Comparison of ENCODE assay signal across 8 mouse cellular contexts in the genomic region with DNA sequence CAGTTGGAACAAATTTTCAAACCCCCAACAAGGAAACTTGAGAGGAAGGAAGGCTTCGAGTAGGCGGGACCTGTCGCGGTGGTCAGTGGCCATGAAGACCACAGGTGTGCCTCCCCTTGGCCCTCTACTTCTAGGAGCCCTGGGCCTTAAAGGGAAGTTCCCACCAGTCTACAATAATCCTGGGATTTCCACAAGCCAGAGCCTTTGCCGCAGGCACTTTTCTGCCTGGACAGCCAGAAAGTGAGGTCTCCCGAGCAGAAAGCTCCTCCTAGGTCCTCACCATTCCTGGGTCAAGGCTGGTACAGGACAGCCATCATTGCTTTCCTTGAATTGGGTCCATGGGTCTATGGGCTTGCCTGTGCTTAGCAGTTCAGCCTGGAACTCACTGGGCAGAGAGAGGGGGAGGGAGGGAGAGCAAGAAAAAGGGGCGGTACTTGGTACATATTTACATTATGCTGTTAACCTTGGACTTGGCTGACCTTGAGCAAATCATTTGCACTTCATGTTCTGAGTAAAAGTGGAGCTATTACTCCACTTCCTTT. TPM values are rescaled to one million over a fixed set of nuclear protein-coding genes. Genes with fewer than 3 reads are reported as not detected.
A peak's percentile ranks its signal among the peaks of the same experiment; 100 is the strongest.
DNase-seq lines count a peak whose midpoint lies in the region; ATAC-seq and TF ChIP-seq lines count a peak whose summit lies in the region.

No protein-coding gene starts in this region.

- peak overlapping the region; percentile 93 for H3K27ac ChIP-seq in MEL (ENCODE audit: control insufficient read depth, low read depth, low read length)
- H3K27ac ChIP-seq in hindbrain, embryonic 10.5 days = peak overlapping the region; percentile 92
- peak overlapping the region; percentile 92 for H3K27ac ChIP-seq in limb, embryonic 12.5 days
- H3K27ac ChIP-seq in midbrain, embryonic 16.5 days (ENCODE audit: low read length) = peak overlapping the region; percentile 82

- H3K36me3 ChIP-seq in MEL (ENCODE audit: control insufficient read depth in 1 of 2, insufficient read depth in 2 of 2, low read length in 2 of 2) = peaks cover 0 to 12% of the 10 kb centered on the region in 2 experiments; a peak in 2 of 4 replicates
- H3K36me3 ChIP-seq in hindbrain, embryonic 10.5 days = no peaks in the 10 kb centered on the region
- H3K36me3 ChIP-seq in limb, embryonic 12.5 days = no peaks in the 10 kb centered on the region
- no peaks in the 10 kb centered on the region for H3K36me3 ChIP-seq in midbrain, embryonic 16.5 days (ENCODE audit: control insufficient read depth, insufficient read depth, low read length)

- H3K27me3 ChIP-seq in MEL (ENCODE audit: control insufficient read depth in 1 of 2, insufficient read depth in 2 of 2, low read length in 2 of 2) = no peaks in the 10 kb centered on the region
- H3K27me3 ChIP-seq in hindbrain, embryonic 10.5 days (ENCODE audit: insufficient read depth, poor library complexity, severe bottlenecking) = peaks cover 28% of the 10 kb centered on the region
- H3K27me3 ChIP-seq in limb, embryonic 12.5 days = no peaks in the 10 kb centered on the region
- no peaks in the 10 kb centered on the region for H3K27me3 ChIP-seq in midbrain, embryonic 16.5 days (ENCODE audit: control insufficient read depth, insufficient read depth, low read depth, low read length)

- 0 out of 4 replicates have a peak, but pooled peaks have one; percentile 6 to 44 for TF ChIP-seq POLR2A in MEL (IDR thresholded peaks at IDR 0.05; ENCODE audit: control insufficient read depth in 1 of 2, insufficient read depth in 1 of 2, low read depth in 1 of 2, low read length in 2 of 2, poor library complexity in 1 of 2)

- peak; percentile 48 for DNase-seq in adrenal gland, postnatal 10 days
- DNase-seq in adrenal gland, postnatal 4 days (ENCODE audit: low spot score in 2 of 2) = no peak
- peak; percentile 45 for DNase-seq in MEL (ENCODE audit: low read depth, low spot score)
- no peak for DNase-seq in hindbrain, embryonic 10.5 days (ENCODE audit: low spot score)
- no peak for DNase-seq in urinary bladder, adult 18-20 months (ENCODE audit: low spot score in 2 of 2)
- DNase-seq in cerebellum, adult 8-10 months = no peak

- TF ChIP-seq EP300 in MEL (IDR thresholded peaks at IDR 0.05; ENCODE audit: low read depth in 1 of 2, low read length in 2 of 2) = no peak

- peak overlapping the region; percentile 50 to 80 for H3K4me3 ChIP-seq in MEL (ENCODE audit: control insufficient read depth in 1 of 2, insufficient read depth in 1 of 2, low read depth in 2 of 2, low read length in 2 of 2)
- H3K4me3 ChIP-seq in hindbrain, embryonic 10.5 days = peak overlapping the region; percentile 47
- peak overlapping the region; percentile 32; the same call in 1 of the 2 replicates for H3K4me3 ChIP-seq in limb, embryonic 12.5 days (replicated peaks)
- no peak overlapping the region for H3K4me3 ChIP-seq in midbrain, embryonic 16.5 days (ENCODE audit: low read depth, low read length)

- no peak for ATAC-seq in limb, embryonic 12.5 days (ENCODE audit: insufficient number of reproducible peaks, insufficient read depth, low FRiP score, low TSS enrichment, low read depth)
- no peak for ATAC-seq in midbrain, embryonic 16.5 days

- TF ChIP-seq CTCF in MEL (IDR thresholded peaks at IDR 0.05 in 2 of 3, conservative IDR thresholded peaks at IDR 0.05 in 1 of 3; ENCODE audit: control insufficient read depth in 1 of 3, insufficient read depth in 1 of 3, low read depth in 2 of 3, low read length in 3 of 3, poor library complexity in 1 of 3, severe bottlenecking in 1 of 3) = no peak

- no peaks in the 10 kb centered on the region for H3K9me3 ChIP-seq in MEL (replicated peaks; ENCODE audit: insufficient read depth, low read length)
- no peaks in the 10 kb centered on the region for H3K9me3 ChIP-seq in hindbrain, embryonic 10.5 days
- H3K9me3 ChIP-seq in limb, embryonic 12.5 days = no peaks in the 10 kb centered on the region
- H3K9me3 ChIP-seq in midbrain, embryonic 16.5 days (replicated peaks; ENCODE audit: control insufficient read depth, low read length, poor library complexity, severe bottlenecking) = no peaks in the 10 kb centered on the region

- peak overlapping the region; percentile 61 for H3K4me2 ChIP-seq in limb, embryonic 12.5 days
- peak overlapping the region; percentile 58 for H3K4me2 ChIP-seq in midbrain, embryonic 16.5 days (ENCODE audit: low read length)

- WGBS in hindbrain, embryonic 10.5 days = 16% methylated on average over 7 of the region's 7 CpGs
- WGBS in limb, embryonic 12.5 days = 16% methylated on average over 7 of the region's 7 CpGs
- 14% methylated on average over 7 of the region's 7 CpGs for WGBS in midbrain, embryonic 16.5 days

- no peak for TF ChIP-seq RAD21 in MEL (IDR thresholded peaks at IDR 0.05; ENCODE audit: low read depth, low read length)

- peak overlapping the region; percentile 90 for H3K9ac ChIP-seq in MEL (ENCODE audit: control insufficient read depth, low read depth, low read length, poor library complexity, severe bottlenecking)
- H3K9ac ChIP-seq in limb, embryonic 12.5 days (replicated peaks) = peak overlapping the region; percentile 44
- H3K9ac ChIP-seq in midbrain, embryonic 16.5 days (ENCODE audit: low read depth, low read length) = peak overlapping the region; percentile 64; the same call in 1 of the 2 replicates

- peaks cover 11% of the 10 kb centered on the region; the same call in 1 of the 2 replicates for H3K79me2 ChIP-seq in MEL (ENCODE audit: control insufficient read depth, insufficient read depth, low read length, poor library complexity)

- peaks cover 4 to 31% of the 10 kb centered on the region in 2 experiments for H3K4me1 ChIP-seq in MEL (ENCODE audit: control insufficient read depth in 1 of 2, insufficient read depth in 2 of 2, low read length in 2 of 2)
- peaks cover 100% of the 10 kb centered on the region for H3K4me1 ChIP-seq in hindbrain, embryonic 10.5 days (replicated peaks)
- peaks cover 89% of the 10 kb centered on the region for H3K4me1 ChIP-seq in limb, embryonic 12.5 days (replicated peaks)
- H3K4me1 ChIP-seq in midbrain, embryonic 16.5 days (ENCODE audit: control insufficient read depth, insufficient read depth, low read length) = peaks cover 83% of the 10 kb centered on the region

TF ChIP-seq in MEL, 35 proteins besides CTCF, POLR2A, EP300 and RAD21:
- TF ChIP-seq HCFC1 (IDR thresholded peaks at IDR 0.05; ENCODE audit: low read depth, low read length) = peak; percentile 7; the same call in 1 of the 2 replicates
- TF ChIP-seq USF2 (IDR thresholded peaks at IDR 0.05; ENCODE audit: borderline replicate concordance in 1 of 2, insufficient read depth in 1 of 2, low read depth in 1 of 2, low read length in 2 of 2) = no peak
- TF ChIP-seq MYB (IDR thresholded peaks at IDR 0.05; ENCODE audit: low read depth, low read length) = no peak
- TF ChIP-seq MXI1 (IDR thresholded peaks at IDR 0.05; ENCODE audit: low read depth, low read length) = no peak
- TF ChIP-seq SIN3A (IDR thresholded peaks at IDR 0.05; ENCODE audit: low read length) = 0 out of 2 replicates have a peak, but pooled peaks have one; percentile 11

RNA-seq across cellular contexts. Expression of a gene that starts 4.6 kb away (rescaled TPM):
- 10 to 100 TPM; 39.7 to 53.2 TPM for total RNA-seq in adrenal gland, postnatal 10 days (2021)
- 10 to 100 TPM; 78.0 to 81.7 TPM for total RNA-seq in adrenal gland, postnatal 4 days (2021)
- total RNA-seq in MEL (2012; rRNA removed) = 6.9 and 8.2 TPM in 2 replicates
- 1 to 10 TPM in 1 of 2 experiments, not detected in 1; 8.0 TPM for polyA plus RNA-seq in MEL (2012; ENCODE audit: insufficient read depth in 1 of 2, insufficient read length in 2 of 2, low read depth in 1 of 2, low replicate concordance in 2 of 2, missing spikeins in 1 of 2)
- 20.3 and 34.2 TPM in 2 replicates for polyA plus RNA-seq in hindbrain, embryonic 10.5 days (2016; fragmentation: Nextera tagmentation; extraction: Ambion mirVana)
- 55.7 and 57.2 TPM in 2 replicates for polyA plus RNA-seq in limb, embryonic 12.5 days (2016; fragmentation: Nextera tagmentation; extraction: Ambion mirVana)
- 69.3 and 76.9 TPM in 2 replicates for polyA plus RNA-seq in midbrain, embryonic 16.5 days (2015; fragmentation: Nextera tagmentation; extraction: Ambion mirVana)

RNA-seq across cellular contexts. Expression of a gene that starts 57.7 kb away (rescaled TPM):
- 10 to 100 TPM; 21.0 to 23.7 TPM for total RNA-seq in adrenal gland, postnatal 10 days (2021)
- total RNA-seq in adrenal gland, postnatal 4 days (2021) = 10 to 100 TPM; 21.7 to 23.5 TPM
- 22.5 and 24.8 TPM in 2 replicates for total RNA-seq in MEL (2012; rRNA removed)
- polyA plus RNA-seq in MEL (2012; ENCODE audit: insufficient read depth in 1 of 2, insufficient read length in 2 of 2, low read depth in 1 of 2, low replicate concordance in 2 of 2, missing spikeins in 1 of 2) = 10 to 100 TPM; 27.5 to 98.1 TPM
- 33.9 and 35.2 TPM in 2 replicates for polyA plus RNA-seq in hindbrain, embryonic 10.5 days (2016; fragmentation: Nextera tagmentation; extraction: Ambion mirVana)
- polyA plus RNA-seq in limb, embryonic 12.5 days (2016; fragmentation: Nextera tagmentation; extraction: Ambion mirVana) = 30.8 and 33.1 TPM in 2 replicates
- polyA plus RNA-seq in midbrain, embryonic 16.5 days (2015; fragmentation: Nextera tagmentation; extraction: Ambion mirVana) = 56.6 and 57.8 TPM in 2 replicates

Comparison
In these comparisons a context has a peak if more than half of its experiments do, and no peak if none do; other contexts are left out.
1. DNase-seq: peak in adrenal gland, postnatal 10 days (single experiment) and MEL (single experiment); none in adrenal gland, postnatal 4 days (0 of 2), hindbrain, embryonic 10.5 days (single experiment), urinary bladder, adult 18-20 months (0 of 2) and cerebellum, adult 8-10 months (single experiment).
2. Peak in every context shown above with its lines, with median percentiles within 50 percentile points of each other: H3K27ac ChIP-seq and H3K9ac ChIP-seq.